In the genomic region with DNA sequence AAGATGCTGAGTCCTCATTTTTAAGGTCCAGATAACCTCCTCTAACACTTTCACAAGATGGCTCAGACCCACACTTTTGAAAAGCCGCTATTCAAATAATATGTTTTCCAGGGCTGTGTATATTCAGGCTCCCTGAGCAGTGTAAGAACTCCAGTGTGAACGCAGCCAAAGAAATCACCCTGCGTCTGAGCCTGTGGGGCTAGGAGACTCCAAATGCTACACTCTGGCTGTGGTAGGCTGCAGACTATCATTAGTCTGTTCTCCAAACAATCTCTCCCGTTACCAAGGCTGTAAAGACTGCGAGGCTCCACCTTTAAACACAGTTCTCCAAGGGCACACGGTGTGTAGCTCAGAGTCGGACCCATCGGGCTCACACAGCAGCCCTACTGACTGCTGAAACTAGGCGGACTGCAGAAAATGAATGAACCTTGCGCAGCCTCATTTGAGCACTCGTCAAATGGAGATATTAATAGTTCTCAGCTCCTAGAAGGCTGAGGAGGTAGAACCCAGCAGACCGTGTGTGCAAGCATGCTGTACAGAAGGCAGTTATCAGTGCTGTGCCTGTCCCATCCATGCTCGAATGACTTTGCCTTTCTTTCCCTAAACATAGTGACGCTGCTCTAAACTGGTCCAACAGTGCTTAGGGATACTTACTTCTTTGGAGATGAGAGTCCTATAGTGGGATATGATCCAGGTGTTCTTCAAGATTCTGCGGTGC, we compare ENCODE assay signal across 17 mouse cellular contexts.
DNase-seq lines count a peak whose midpoint lies in the region; ATAC-seq lines count a peak whose summit lies in the region.
"Had no signal": no experiment of that assay in that cellular context is flagged by ENCODE, and none has a peak within 500 bp of the region (broad histone marks: within the 10 kb centered on the region; RNA-seq: fewer than 3 reads in every experiment).

No protein-coding gene starts in this region.

- DNase-seq in heart, adult 11 months: peak; percentile 67
- DNase-seq in heart, postnatal 36 days: no peak
- no peak for DNase-seq in hindbrain, embryonic 10.5 days (ENCODE audit: low spot score)
- no peak for DNase-seq in limb, embryonic 10.5 days (ENCODE audit: low spot score)
- peak; percentile 6 for DNase-seq in telencephalon, adult 2 months (ENCODE audit: low read depth, low spot score)
- no peak for DNase-seq in thymus, adult 18-20 months
- DNase-seq: B cell, adult 2 months; cerebellum, adult 8-10 months; gastrocnemius, adult 2 months; kidney, adult 9 months; kidney, postnatal 36 days; midbrain, embryonic 14.5 days; thymus, adult 2 months had no signal

- no peaks in the 10 kb centered on the region for H3K27me3 ChIP-seq in hindbrain, embryonic 16.5 days (replicated peaks; ENCODE audit: control insufficient read depth, insufficient read depth, low read length)
- no peaks in the 10 kb centered on the region for H3K27me3 ChIP-seq in hindbrain, embryonic 10.5 days (ENCODE audit: insufficient read depth, poor library complexity, severe bottlenecking)
- no peaks in the 10 kb centered on the region for H3K27me3 ChIP-seq in limb, embryonic 10.5 days (ENCODE audit: low read depth, poor library complexity, severe bottlenecking)
- H3K27me3 ChIP-seq: liver, embryonic 15.5 days; neural tube, embryonic 13.5 days had no signal

- no peak overlapping the region for H3K4me2 ChIP-seq in hindbrain, embryonic 16.5 days (ENCODE audit: low read length)
- H3K4me2 ChIP-seq: liver, embryonic 15.5 days; neural tube, embryonic 13.5 days had no signal

- 0 out of 2 replicates have a peak, but pooled peaks have one; percentile 17 for ATAC-seq in hindbrain, embryonic 16.5 days
- ATAC-seq: forebrain, embryonic 16.5 days had no signal

- WGBS in hindbrain, embryonic 16.5 days: 85% methylated on average over 15 of the region's 15 CpGs
- 88% methylated on average over 15 of the region's 15 CpGs for WGBS in hindbrain, embryonic 10.5 days
- 79% methylated on average over 15 of the region's 15 CpGs for WGBS in limb, embryonic 10.5 days

- no peaks in the 10 kb centered on the region for H3K4me1 ChIP-seq in hindbrain, embryonic 16.5 days (ENCODE audit: control insufficient read depth, insufficient read depth, low read depth, low read length)
- no peaks in the 10 kb centered on the region for H3K4me1 ChIP-seq in hindbrain, embryonic 10.5 days (replicated peaks)
- H3K4me1 ChIP-seq in limb, embryonic 10.5 days: peaks cover 9% of the 10 kb centered on the region
- H3K4me1 ChIP-seq: liver, embryonic 15.5 days; neural tube, embryonic 13.5 days had no signal

- H3K9ac ChIP-seq in hindbrain, embryonic 16.5 days (ENCODE audit: low read depth, low read length): no peak overlapping the region
- H3K9ac ChIP-seq: liver, embryonic 15.5 days; neural tube, embryonic 13.5 days had no signal

- intact Hi-C loops in heart, postnatal 36 days (cut with DNase I): no loop called here

- H3K9me3 ChIP-seq in hindbrain, embryonic 16.5 days (ENCODE audit: control insufficient read depth, low read length): no peaks in the 10 kb centered on the region
- no peaks in the 10 kb centered on the region for H3K9me3 ChIP-seq in hindbrain, embryonic 10.5 days
- H3K9me3 ChIP-seq in limb, embryonic 10.5 days (replicated peaks): no peaks in the 10 kb centered on the region
- H3K9me3 ChIP-seq: liver, embryonic 15.5 days; neural tube, embryonic 13.5 days had no signal

- no peaks in the 10 kb centered on the region for H3K36me3 ChIP-seq in hindbrain, embryonic 16.5 days (ENCODE audit: control insufficient read depth, insufficient read depth, low read length)
- no peaks in the 10 kb centered on the region for H3K36me3 ChIP-seq in hindbrain, embryonic 10.5 days
- no peaks in the 10 kb centered on the region for H3K36me3 ChIP-seq in limb, embryonic 10.5 days
- H3K36me3 ChIP-seq: liver, embryonic 15.5 days; neural tube, embryonic 13.5 days had no signal

- no peak overlapping the region for H3K4me3 ChIP-seq in hindbrain, embryonic 16.5 days (ENCODE audit: low read length)
- no peak overlapping the region for H3K4me3 ChIP-seq in hindbrain, embryonic 10.5 days
- H3K4me3 ChIP-seq in limb, embryonic 10.5 days: no peak overlapping the region
- H3K4me3 ChIP-seq: gastrocnemius, adult 2 months; liver, embryonic 15.5 days; neural tube, embryonic 13.5 days had no signal

- H3K27ac ChIP-seq in hindbrain, embryonic 16.5 days (ENCODE audit: low read depth, low read length): no peak overlapping the region
- no peak overlapping the region for H3K27ac ChIP-seq in hindbrain, embryonic 10.5 days
- peak overlapping the region; percentile 36; the same call in 1 of the 2 replicates for H3K27ac ChIP-seq in limb, embryonic 10.5 days
- H3K27ac ChIP-seq: gastrocnemius, adult 2 months; liver, embryonic 15.5 days; neural tube, embryonic 13.5 days had no signal

Comparison
In these comparisons a context has a peak if more than half of its experiments do, and no peak if none do; other contexts are left out.
1. DNase-seq: peak in heart, adult 11 months (single experiment) and telencephalon, adult 2 months (single experiment); none in heart, postnatal 36 days (0 of 2), hindbrain, embryonic 10.5 days (single experiment), limb, embryonic 10.5 days (single experiment) and thymus, adult 18-20 months (0 of 2).